Mouse (Mus musculus) myocyte (in vitro differentiated cells): Measurements from ENCODE around the gene Lamc2.

ENCODE experiments used
- MAX ChIP-seq: IDR thresholded peaks from one replicate; pipeline ENCODE4 v1.6.1; 2011; ENCODE audit warnings: low read depth, mild to moderate bottlenecking, control low read depth
- POLR2A ChIP-seq: IDR thresholded peaks from one replicate; pipeline ENCODE4 v1.6.1; 2011; ENCODE audit warnings: low read depth, mild to moderate bottlenecking, control low read depth, moderate library complexity; ENCODE audit not compliant: insufficient read length

- no peak for TF ChIP-seq POLR2A
- TF ChIP-seq MAX: no peak
These were observed 33.7 kb downstream of the Lamc2 start for GRCm38 (mm10) chr1:153152594-153152993.
